Mouse (Mus musculus) adrenal gland, postnatal 36 days (tissue): ENCODE data around the gene Phlpp1. TPM values are rescaled to one million over a fixed set of nuclear protein-coding genes. Genes with fewer than 3 reads are reported as not detected.
A peak's percentile ranks its signal among the peaks of the same experiment; 100 is the strongest.

ENCODE experiments used
- DNase-seq, 2 experiments: peaks; one replicate each; pipeline ENCODE4 v3.0.0; 2021; ENCODE audit warnings: mixed read lengths in 1 of 2
- total RNA-seq, 2 experiments: library from RNA; stranded (reverse); gene quantifications; 2 replicates each; pipeline ENCODE4 v1.2.3; 2021

The Phlpp1 gene
- total RNA-seq, 2 experiments from 2014 or later: 14.3 to 16.9 TPM

DNA sequence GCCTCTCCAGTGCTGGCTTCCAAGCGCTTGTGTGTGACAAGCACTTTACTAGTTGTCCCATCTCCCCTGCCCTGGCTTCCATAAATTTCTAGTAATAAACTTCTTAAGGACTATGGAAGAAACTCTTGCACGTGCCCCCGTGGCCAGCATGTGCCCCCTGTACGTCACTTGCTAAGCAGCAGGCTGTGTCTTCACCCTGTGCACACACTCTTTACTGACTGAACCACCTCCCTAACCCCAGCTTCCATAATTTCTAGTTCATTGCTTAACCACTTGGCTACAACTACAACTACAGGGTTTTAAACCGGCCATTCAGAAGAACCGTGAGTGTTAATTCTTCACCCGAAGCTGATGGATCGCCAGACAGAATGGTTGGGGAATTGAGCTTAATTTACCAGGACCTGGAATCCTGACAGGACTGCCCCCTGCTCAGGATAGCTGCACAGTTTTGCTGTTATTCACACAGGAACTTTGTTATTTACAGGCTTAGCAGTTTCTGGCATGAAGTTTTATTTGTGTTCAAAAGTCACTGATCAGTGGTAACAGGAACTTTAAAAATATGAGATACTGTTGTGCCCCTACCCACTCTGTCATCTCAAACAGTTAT lies 21.4 kb downstream of the Phlpp1 start:
- DNase-seq: no peak

DNA sequence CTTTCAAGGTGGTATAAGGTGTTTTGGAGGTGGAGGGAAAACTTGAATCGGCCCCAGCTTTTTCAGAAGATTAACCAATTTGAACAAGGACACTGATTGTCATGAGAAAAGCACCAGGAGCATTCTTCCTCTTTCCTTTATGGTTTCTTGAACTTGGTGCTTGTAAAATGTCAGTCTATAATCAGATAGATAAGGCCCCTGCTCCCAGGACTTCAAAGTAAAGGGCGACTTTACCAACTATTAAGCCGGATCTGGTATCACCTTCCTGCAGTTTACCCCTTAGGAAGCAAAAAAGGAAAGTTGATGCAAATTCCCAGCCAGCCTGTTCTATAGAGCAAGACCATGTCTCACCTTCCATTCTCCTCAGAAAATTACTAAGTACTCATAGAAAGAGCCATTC lies 21.9 kb downstream of the Phlpp1 start:
- no peak for DNase-seq

DNA sequence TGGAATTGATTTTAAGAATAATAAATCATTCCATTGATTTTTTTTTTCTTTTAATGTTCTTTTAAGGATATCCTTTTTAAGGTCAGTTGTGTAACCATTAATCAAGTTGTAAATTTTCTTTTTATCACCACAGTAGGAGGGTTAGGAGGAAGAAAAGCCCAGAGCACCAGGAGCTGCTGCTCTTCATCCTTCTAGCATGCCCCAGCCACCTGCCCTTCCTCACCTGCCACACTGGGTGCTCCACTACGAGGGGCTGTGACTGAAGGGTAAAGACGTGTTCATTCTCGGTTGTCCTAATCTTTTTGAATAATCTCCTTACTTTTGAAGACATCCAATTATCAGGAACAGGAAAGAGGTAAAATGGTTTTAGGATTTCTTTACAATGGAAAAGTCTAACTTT lies 22.7 kb downstream of the Phlpp1 start:
- DNase-seq: no peak

DNA sequence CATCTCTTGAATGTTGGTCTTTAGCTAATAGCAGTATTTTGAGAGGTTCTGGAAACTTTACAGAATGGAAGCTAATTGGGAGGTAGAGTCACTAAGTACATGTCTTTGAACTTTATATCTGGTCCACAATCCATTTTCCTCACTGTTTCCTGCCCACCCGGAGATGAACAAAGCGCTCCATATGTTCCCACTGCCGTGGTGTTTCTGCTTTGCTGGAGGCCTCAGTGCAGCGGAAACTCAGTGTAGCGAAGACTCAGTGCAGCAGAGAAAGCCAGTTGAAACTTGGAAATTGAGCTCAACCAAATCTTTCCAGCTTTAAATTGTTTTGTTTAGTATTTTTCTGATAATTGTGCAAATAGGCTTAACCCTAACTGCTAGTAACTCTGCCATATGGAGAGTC lies 26.4 kb downstream of the Phlpp1 start:
- DNase-seq: no peak

DNA sequence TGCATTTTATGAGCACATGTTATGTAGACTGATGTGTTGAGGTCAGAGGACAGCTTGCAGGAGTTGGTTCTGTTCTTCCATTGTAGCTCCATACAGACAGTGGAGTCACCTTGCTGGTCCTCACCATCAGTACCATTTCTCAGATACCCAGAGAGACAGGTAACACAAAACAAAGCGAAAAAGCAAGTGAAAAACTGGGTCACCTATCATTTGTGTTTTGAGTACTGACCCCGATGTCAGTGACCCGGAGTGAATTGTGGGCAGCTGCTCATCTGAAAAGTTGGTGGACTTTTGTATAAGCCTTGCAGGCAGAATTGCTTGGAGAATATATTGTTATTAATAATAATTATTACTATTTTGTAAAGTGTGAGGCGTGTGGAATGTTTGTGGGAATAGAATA lies 27.6 kb downstream of the Phlpp1 start:
- DNase-seq: no peak

DNA sequence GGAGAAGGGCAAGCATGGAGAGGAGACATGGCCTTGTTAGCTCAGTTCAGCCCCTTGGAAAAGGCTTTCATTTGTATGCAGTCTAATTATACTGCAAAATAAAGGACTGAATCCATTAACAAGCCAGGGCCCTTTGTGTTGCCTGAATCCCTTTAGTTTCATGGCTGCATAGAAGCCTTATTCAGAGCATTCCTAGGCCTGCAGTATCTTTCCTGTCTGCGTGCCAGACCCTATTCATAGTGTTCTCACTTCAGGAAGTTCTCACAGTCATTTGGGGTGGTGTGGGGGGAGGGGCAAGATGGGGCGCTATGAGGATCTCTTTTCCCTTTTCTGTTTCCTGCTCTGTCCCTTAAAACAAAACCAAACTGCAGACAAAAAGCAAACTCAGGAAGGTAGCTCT lies 28.1 kb downstream of the Phlpp1 start:
- DNase-seq: peak; percentile 28 to 73

DNA sequence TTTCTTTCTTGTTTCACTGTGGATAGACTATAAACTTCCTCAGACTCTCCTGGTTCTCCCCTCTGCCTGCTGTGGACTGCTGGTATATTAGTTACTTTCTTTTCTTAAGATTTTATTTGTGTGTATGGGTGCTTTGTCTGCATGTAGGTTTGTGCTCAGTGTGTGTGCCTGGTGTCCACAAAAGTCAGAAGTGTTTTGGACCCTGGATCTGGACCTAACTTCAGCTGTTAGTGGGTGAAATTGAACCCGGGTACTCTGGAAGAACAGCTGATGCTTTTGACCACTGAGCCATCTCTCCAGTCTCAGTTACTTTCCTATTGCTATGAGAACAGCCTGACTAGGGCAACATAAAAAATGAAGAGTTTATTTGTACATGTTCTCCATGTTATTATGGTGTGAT lies 29.5 kb downstream of the Phlpp1 start:
- DNase-seq: no peak

- no peak for DNase-seq
These were observed 30.4 kb downstream of the Phlpp1 start for GRCm38 (mm10) chr1:106201929-106202328.

DNA sequence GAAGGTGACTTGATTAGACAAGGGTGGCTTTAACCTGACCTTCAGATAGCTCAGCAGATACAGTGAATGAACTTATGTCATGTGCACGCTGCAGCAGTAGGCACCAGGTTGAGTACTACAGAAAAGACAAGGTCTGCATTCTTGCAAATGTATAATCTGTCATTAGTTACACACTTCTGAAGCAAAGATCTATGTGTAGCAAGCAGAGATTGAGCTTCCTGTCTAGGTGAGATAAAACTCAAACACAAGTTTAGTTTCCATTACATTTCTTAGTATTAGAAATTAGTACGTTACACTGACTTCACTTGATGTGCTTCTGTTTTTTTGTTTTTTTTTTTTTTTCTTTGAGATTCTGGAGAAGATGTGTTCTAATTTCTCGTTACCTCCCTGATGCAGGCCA lies 32.4 kb downstream of the Phlpp1 start:
- DNase-seq: no peak

DNA sequence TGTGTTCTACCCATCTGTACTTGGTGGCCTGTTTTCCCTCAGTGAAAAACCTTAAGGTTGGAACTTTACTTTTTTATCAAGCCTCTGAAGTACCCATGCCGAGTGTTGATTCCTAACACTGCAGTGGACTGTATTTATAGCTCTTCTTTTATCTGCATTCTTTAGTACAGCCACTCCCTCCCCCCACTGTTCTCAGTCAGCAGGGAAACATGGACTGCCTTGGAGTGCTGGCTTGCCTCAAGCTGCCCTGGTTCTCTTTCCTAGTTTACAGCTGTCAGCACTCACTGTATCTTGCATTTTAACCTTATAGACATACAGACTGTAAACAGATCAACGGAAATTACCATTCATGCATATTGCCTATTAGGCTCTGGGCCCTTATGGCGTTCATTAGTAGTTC lies 32.8 kb downstream of the Phlpp1 start:
- no peak for DNase-seq

DNA sequence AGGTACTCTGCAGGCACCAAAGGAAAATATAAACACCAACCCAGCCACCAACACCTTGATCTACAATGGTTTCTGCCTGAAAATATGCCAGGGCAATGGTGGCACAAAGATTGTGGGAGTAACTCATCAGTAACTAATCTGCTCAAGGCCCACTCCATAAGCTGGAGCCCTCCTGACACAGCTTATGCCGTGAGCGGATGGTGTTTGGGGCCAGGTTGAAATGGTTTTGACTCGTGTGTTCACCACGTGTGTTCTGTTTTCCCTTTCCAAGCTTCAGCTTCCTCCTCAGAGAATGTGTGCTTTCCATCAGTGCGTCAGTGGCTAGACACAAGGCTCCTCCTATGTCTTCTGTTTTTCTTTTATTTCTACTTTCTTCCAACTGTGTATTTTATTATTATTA lies 37.0 kb downstream of the Phlpp1 start:
- no peak for DNase-seq

DNA sequence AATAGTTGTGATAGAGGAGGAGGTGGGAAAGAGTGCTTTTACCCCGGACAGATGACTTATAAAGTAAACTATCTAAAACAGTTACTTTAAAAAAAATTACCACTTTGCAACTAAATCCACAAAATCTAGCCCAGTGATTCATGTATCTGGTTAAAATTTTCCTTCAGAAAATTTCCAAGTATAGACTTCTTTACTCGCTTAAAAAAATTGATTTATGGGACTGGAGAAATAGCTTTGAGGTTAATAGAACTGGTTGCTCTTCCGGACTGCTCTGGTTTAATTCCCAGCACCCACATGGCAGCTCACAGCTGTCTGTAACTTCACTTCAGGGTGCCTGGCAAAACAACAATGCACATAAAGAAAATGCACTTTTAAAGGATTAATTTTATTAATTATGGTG lies 38.9 kb downstream of the Phlpp1 start:
- no peak for DNase-seq

- no peak for DNase-seq
These were observed 39.6 kb downstream of the Phlpp1 start for GRCm38 (mm10) chr1:106211146-106211545.

DNA sequence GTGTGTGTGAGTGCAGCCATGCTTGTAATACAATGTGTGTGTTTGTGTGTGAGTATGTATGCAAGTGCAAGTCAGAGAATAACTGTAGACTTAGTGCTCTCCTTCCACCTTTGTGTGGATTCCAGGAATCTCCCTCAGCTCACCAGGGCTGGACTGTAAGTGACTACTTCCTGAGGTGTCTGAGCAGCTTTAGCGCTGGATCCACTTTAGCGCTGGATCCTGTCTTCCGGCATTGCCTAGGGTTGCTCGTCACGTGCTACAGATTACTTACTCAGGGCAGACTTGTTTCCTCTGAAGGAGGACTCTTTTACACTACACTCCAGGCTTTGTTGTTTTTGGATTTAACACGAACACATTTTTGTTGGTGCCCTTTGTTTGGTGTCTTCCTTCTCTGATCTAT lies 48.9 kb downstream of the Phlpp1 start:
- no peak for DNase-seq

DNA sequence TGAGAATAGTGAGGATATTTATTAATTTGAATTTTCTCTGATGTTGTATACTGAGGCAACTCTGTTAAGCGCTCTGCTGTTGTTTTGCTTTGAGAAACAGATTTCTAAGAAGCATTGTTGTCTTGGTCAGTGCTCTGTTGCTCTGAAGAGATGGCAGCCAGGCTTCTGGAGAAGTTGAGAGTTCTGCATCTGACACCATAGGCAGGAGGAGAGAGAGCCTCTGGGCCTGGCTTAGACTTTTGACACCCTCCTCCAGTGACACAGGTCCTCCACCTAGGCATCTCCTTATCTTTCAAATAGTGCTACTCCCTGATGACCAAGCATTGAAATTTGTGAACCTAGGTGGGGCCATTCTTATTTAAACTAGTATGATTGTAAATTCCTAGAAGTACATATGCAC lies 49.8 kb downstream of the Phlpp1 start:
- DNase-seq: no peak

DNA sequence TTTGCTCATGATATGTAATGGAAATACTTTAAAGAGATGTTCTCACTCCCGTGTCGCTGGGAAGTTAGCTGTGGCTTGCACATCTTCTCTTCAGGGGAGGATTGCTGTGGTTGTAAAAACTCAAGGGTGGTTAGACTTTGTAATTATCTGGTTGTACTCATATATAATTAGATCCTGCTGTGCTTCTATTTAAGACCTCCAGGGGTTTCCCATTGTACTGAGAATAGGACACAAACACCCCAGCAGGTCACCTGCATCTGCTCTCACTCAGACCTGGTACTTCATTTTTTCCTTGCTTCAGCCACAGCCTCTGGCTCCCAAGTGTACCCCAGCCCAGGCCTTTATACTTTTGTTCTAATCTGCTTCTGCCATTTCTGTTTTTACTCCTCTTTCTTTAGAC lies 50.4 kb downstream of the Phlpp1 start:
- no peak for DNase-seq

DNA sequence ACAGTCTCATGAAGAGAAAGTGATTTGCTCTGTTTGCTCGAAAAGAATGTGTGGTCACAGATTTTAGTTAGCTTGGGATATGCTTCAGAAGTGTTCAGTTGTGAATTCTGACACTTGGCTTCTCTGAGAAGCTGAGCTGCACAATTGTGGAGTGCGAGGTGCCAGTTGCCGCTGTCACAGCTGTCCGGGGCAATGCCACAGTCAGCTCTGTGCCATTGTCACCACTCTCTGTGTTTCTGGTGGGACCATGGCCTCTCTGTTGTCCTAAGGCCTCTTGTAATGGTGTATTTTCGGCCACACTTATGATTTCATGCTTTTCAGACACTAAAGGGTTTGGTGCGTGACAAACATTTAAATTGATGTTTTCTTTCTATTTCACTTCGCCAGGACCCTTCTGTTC lies 55.1 kb downstream of the Phlpp1 start:
- no peak for DNase-seq

- DNase-seq: peak in 1 of 2 experiments; percentile 7
These were observed 58.8 kb downstream of the Phlpp1 start for GRCm38 (mm10) chr1:106230313-106230712.

DNA sequence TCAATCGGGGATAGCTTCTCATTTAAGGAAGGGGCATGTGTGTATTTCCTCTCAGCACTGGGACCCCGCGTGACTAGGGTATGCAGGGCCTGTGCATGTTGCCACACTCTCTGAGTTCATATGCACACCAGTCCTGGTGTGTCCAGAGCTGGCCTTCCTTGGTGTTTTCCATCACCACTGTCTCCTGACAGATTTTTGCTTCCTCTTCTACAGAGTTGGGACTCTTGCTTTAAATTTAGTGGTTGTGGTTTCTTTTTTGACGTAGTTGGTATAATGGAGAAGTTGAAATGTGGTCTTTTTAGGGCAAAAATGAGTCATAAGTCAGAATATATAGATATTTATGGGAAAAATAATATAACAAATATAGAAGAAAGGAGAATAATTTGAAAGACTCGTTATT lies 59.8 kb downstream of the Phlpp1 start:
- no peak for DNase-seq

- DNase-seq: peak in 1 of 2 experiments; percentile 50
These were observed 60.4 kb downstream of the Phlpp1 start for GRCm38 (mm10) chr1:106231805-106232459.

- DNase-seq: no peak
These were observed 60.9 kb downstream of the Phlpp1 start for GRCm38 (mm10) chr1:106232460-106232850.

GRCm38 (mm10) chr1:106236986-106237385 lies 65.4 kb downstream of the Phlpp1 start:
- DNase-seq: no peak

DNA sequence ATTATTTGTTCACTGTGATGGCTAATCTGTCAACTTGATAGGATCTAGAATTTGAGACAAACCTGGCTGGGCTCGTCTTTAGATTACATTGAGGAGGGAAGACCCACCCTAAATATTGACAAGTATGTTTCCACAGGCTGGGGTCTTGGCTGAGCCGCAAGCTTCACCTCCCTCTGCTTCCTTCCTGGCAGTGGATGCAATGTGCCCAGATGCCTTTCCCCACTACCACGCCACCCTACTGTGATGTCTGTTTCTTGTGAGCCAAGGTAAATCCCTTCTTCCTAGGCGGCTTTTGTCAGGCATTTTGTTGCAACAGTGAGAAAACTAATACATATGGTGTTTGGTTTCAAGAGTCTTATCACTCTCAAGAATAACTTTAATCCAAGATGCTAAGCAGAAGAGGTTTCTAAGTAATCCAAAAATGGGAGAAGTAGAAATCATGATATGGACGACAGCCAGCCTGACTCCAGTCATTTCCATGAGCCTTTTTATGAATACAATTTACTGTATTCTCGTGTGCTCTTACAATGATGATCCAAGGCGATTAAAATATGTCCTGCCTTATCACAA lies 68.6 kb downstream of the Phlpp1 start:
- DNase-seq: no peak

DNA sequence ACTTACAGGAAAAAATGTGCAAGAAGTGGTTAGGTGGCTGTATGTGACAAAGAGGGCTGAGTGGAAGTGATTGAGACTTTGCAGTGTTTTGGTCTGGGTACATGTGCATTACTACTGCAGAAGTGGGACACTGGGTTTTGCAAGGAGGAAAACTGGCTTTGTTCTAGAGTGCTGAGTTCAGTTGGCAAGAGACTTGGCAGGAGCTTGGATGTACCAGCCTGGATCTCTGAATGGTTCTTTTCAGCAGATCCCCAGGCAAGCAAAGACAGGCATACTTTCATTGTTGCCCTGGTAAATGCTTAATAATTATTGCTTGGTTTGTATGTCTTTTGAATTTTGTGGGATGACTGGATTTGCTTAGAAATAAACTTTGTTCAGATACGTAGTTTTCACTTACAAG lies 69.5 kb downstream of the Phlpp1 start:
- no peak for DNase-seq
